ENCODE assay signal across 19 mouse cellular contexts in genomic region chr7:143986281-143986680, GRCm38 (mm10). TPM values are rescaled to one million over a fixed set of nuclear protein-coding genes. Genes with fewer than 3 reads are reported as not detected.
DNase-seq lines count a peak whose midpoint lies in the region; ATAC-seq and TF ChIP-seq lines count a peak whose summit lies in the region.
"Had no signal": no experiment of that assay in that cellular context is flagged by ENCODE, and none has a peak within 500 bp of the region (broad histone marks: within the 10 kb centered on the region; RNA-seq: fewer than 3 reads in every experiment).

No protein-coding gene starts in this region.

- in situ Hi-C loops in Patski (cut with MboI; ENCODE audit: low pct_unique_long_range_greater_than_20kb), result no loop called here

- intact Hi-C loops in left cerebral cortex, postnatal 14 days (cut with DNase I), result no loop called here

- H3K27ac ChIP-seq in kidney, embryonic 15.5 days, result 0 out of 2 replicates have a peak overlapping the region, but pooled peaks have one; percentile 37
- H3K27ac ChIP-seq in lung, postnatal 0 days (ENCODE audit: low read length), result no peak overlapping the region
- H3K27ac ChIP-seq: forebrain, embryonic 12.5 days; left cerebral cortex, adult 2 months; limb, embryonic 12.5 days; macrophage had no signal

- H3K4me1 ChIP-seq in kidney, embryonic 15.5 days, result no peaks in the 10 kb centered on the region
- H3K4me1 ChIP-seq in lung, postnatal 0 days (ENCODE audit: insufficient read depth, low read depth, low read length), result no peaks in the 10 kb centered on the region
- H3K4me1 ChIP-seq: forebrain, embryonic 12.5 days; limb, embryonic 12.5 days had no signal

- H3K27me3 ChIP-seq in Patski, result no peaks in the 10 kb centered on the region
- peaks cover 7% of the 10 kb centered on the region for H3K27me3 ChIP-seq in kidney, embryonic 15.5 days
- H3K27me3 ChIP-seq in lung, postnatal 0 days (replicated peaks; ENCODE audit: insufficient read depth, low read length), result 0 out of 2 replicates have a peak, but pooled peaks cover under 1% of the 10 kb centered on the region

- no peak for ATAC-seq in Patski
- ATAC-seq in erythroblast, adult 5-6 weeks (replicated peaks; ENCODE audit: low FRiP score, poor library complexity, severe bottlenecking), result peak; percentile 42; the same call in 1 of the 2 replicates
- ATAC-seq in kidney, embryonic 15.5 days (replicated peaks; ENCODE audit: low FRiP score), result no peak; the same call in 1 of the 2 replicates
- peak; percentile 78 for ATAC-seq in lung, postnatal 0 days
- ATAC-seq: inflammation-experienced regulatory T-cells, adult 6 months had no signal

- no peak overlapping the region for H3K9ac ChIP-seq in kidney, embryonic 15.5 days
- no peak overlapping the region for H3K9ac ChIP-seq in lung, postnatal 0 days (replicated peaks; ENCODE audit: low read depth)
- H3K9ac ChIP-seq: forebrain, embryonic 12.5 days; limb, embryonic 12.5 days had no signal

- CTCF ChIA-PET in Patski (lab: Charles Lee), result interaction anchor here (1.1 kb wide), 1 partner anchor 13 kb away, joined by 3 read pairs; no protein-coding TSS in a partner anchor

- peak; percentile 23; the same call in 1 of the 2 replicates for TF ChIP-seq EP300 in lung, postnatal 0 days (IDR thresholded peaks at IDR 0.05)

- H3K36me3 ChIP-seq in kidney, embryonic 15.5 days, result no peaks in the 10 kb centered on the region
- H3K36me3 ChIP-seq in lung, postnatal 0 days (ENCODE audit: insufficient read depth, low read length), result no peaks in the 10 kb centered on the region
- H3K36me3 ChIP-seq: forebrain, embryonic 12.5 days; limb, embryonic 12.5 days had no signal

- no peak overlapping the region for H3K4me2 ChIP-seq in kidney, embryonic 15.5 days
- no peak overlapping the region for H3K4me2 ChIP-seq in lung, postnatal 0 days (replicated peaks; ENCODE audit: low read depth, low read length)
- H3K4me2 ChIP-seq: forebrain, embryonic 12.5 days; limb, embryonic 12.5 days; midbrain, embryonic 11.5 days had no signal

- POLR2A ChIA-PET in Patski (lab: Charles Lee), result interaction anchor here (0.9 kb wide), 1 partner anchor 13 kb away, joined by 3 read pairs; no protein-coding TSS in a partner anchor

- no peak for TF ChIP-seq CTCF in Patski (IDR thresholded peaks at IDR 0.05)
- no peak for TF ChIP-seq CTCF in lung, postnatal 0 days (IDR thresholded peaks at IDR 0.05)

- DNase-seq in Patski (ENCODE audit: low read depth, low spot score), result peak; percentile 17
- DNase-seq in lung, postnatal 0 days (ENCODE audit: low spot score), result peak; percentile 49
- DNase-seq in left cerebral cortex, postnatal 14 days (ENCODE audit: low spot score in 2 of 2), result no peak
- DNase-seq in spleen, postnatal 14 days (ENCODE audit: low spot score in 2 of 2), result no peak
- no peak for DNase-seq in cerebellum, adult 11 months
- DNase-seq: cerebellum, adult 9-11 months; embryo, embryonic 11 days; gastrocnemius, postnatal 25 days; thymus, postnatal 36 days had no signal

- no peaks in the 10 kb centered on the region for H3K9me3 ChIP-seq in kidney, embryonic 15.5 days (replicated peaks)
- H3K9me3 ChIP-seq in lung, postnatal 0 days (ENCODE audit: low read length), result no peaks in the 10 kb centered on the region
- H3K9me3 ChIP-seq: forebrain, embryonic 12.5 days; limb, embryonic 12.5 days had no signal

- 71% methylated on average over 2 of the region's 2 CpGs for WGBS in kidney, embryonic 15.5 days
- 67% methylated on average over 2 of the region's 2 CpGs for WGBS in lung, postnatal 0 days

- H3K4me3 ChIP-seq in kidney, embryonic 15.5 days (replicated peaks), result no peak overlapping the region
- H3K4me3 ChIP-seq in lung, postnatal 0 days (ENCODE audit: low read depth, low read length), result no peak overlapping the region
- H3K4me3 ChIP-seq: forebrain, embryonic 12.5 days; left cerebral cortex, adult 2 months; limb, embryonic 12.5 days; myocyte had no signal

RNA-seq across cellular contexts. Expression of gene Shank2, which starts 15.4 kb away (rescaled TPM):
- polyA plus RNA-seq in Patski (2021), result 7.4 TPM
- total RNA-seq in erythroblast, adult 5-6 weeks (2015; ENCODE audit: low replicate concordance), result not detected in 2 replicates
- total RNA-seq in erythroblast, adult 5-6 weeks (2017; ENCODE audit: low replicate concordance), result not detected in 2 replicates
- polyA plus RNA-seq in kidney, embryonic 15.5 days (2015; fragmentation: Nextera tagmentation; extraction: Ambion mirVana), result 2.6 and 2.7 TPM in 2 replicates
- 0.76 and 1.2 TPM in 2 replicates for polyA plus RNA-seq in lung, postnatal 0 days (2015; fragmentation: Nextera tagmentation; extraction: Ambion mirVana)
- 100 to 1,000 TPM; 170 to 187 TPM for total RNA-seq in left cerebral cortex, postnatal 14 days (2021)
- total RNA-seq: neutrophil, adult 5-6 weeks had no signal
- polyA plus RNA-seq: inflammation-experienced regulatory T-cells, adult 6 months; macrophage had no signal

Comparison
In these comparisons a context has a peak if more than half of its experiments do, and no peak if none do; other contexts are left out.
1. ATAC-seq: peak in erythroblast, adult 5-6 weeks (single experiment) and lung, postnatal 0 days (single experiment); none in Patski (single experiment) and kidney, embryonic 15.5 days (single experiment).
2. DNase-seq: peak in Patski (single experiment) and lung, postnatal 0 days (single experiment); none in left cerebral cortex, postnatal 14 days (0 of 2), spleen, postnatal 14 days (0 of 2) and cerebellum, adult 11 months (single experiment).